Mouse (Mus musculus) hindbrain, embryonic 10.5 days (tissue): Measurements from ENCODE around the gene Trim50. TPM values are rescaled to one million over a fixed set of nuclear protein-coding genes. Genes with fewer than 3 reads are reported as not detected.

ENCODE experiments used
- DNase-seq: peaks from one replicate; pipeline ENCODE4 v3.0.0-alpha.2; 2017; ENCODE audit warnings: low spot score
- H3K27ac ChIP-seq: fragments of 300-500 bp; sonication (generic); 2 replicates; pipeline ENCODE4 v1.5.1; 2016; ENCODE audit warnings: mild to moderate bottlenecking, moderate library complexity
- H3K27me3 ChIP-seq: fragments of 300-500 bp; sonication (generic); 2 replicates; pipeline ENCODE4 v1.6.1; 2016; ENCODE audit warnings: mild to moderate bottlenecking; ENCODE audit not compliant: poor library complexity, insufficient read depth, severe bottlenecking
- H3K36me3 ChIP-seq: fragments of 300-500 bp; sonication (generic); 2 replicates; pipeline ENCODE4 v1.6.1; 2016; ENCODE audit warnings: mild to moderate bottlenecking, moderate library complexity
- H3K4me1 ChIP-seq: fragments of 300-500 bp; sonication (generic); replicated peaks from 2 replicates; pipeline ENCODE4 v1.6.1; 2016; ENCODE audit warnings: mild to moderate bottlenecking
- H3K4me3 ChIP-seq: fragments of 300-500 bp; sonication (generic); 2 replicates; pipeline ENCODE4 v1.5.1; 2016; ENCODE audit warnings: mild to moderate bottlenecking, moderate library complexity
- H3K9me3 ChIP-seq: fragments of 300-500 bp; sonication (generic); 2 replicates; pipeline ENCODE4 v1.6.1; 2016; ENCODE audit warnings: mild to moderate bottlenecking, moderate library complexity
- WGBS: fragments of 180-500 bp; shearing (Covaris S2); methylation state at CpG from one replicate; pipeline ENCODE4 v1.1.7; 2016; 5-methylcytosine and 5-hydroxymethylcytosine counted together
- polyA plus RNA-seq: library from polyadenylated mRNA; unstranded; fragments of >200 nt; fragmentation: Nextera tagmentation; extraction: Ambion mirVana; gene quantifications from 2 replicates; pipeline ENCODE4 v1.2.1, GENCODE M21; 2016

Trim50 gene
- polyA plus RNA-seq, 1 experiment from 2014 or later: 0.08 TPM

DNA sequence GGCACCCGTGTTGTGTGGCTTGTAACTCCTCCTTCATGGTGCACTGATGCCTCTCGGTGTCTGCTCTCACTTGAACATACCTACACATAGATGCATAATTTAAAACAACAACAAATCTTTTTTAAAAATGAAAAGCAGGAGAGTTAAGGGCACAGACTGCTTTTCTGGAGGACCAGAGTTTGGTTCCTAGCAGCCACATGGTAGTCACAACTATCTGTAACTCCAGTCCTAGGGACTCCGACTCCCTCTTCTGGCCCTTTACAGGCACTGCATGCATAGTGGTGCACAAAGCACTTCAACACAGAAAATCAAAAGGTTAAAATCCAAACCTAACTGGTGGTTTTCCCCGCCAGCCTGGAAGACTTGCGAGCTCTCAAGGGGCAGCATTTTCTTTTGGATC lies 20.5 kb downstream of the Trim50 start:
- Histone ChIP-seq H3K9me3 (peaks cover 6% of the 10 kb centered on the region; the same call in 1 of the 2 replicates), H3K27me3 (no peaks in the 10 kb centered on the region), H3K4me1 (peaks cover 20% of the 10 kb centered on the region), H3K36me3 (peaks cover 76% of the 10 kb centered on the region), H3K27ac (no peak overlapping the region), H3K4me3 (no peak overlapping the region)
- 93% methylated on average over 5 of the region's 5 CpGs for WGBS
- no peak for DNase-seq

DNA sequence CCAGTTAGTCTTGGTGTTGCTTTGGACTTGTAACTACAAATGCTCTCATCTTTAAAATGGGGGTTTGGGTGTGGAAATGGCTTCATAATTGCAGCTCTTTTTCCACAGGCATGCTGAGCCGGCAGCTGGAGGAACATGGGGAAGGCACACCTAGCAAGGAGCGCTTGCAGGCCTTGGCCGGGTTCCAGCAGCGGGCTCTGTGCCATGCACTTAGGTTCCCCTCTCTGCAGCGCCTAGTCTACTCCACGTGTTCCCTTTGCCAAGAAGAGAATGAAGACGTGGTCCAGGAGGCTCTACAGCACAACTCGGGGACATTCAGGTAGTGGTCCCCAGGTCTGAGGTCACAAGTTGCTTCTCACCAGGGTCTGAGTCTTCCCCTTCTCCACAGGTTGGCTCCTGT lies 22.1 kb downstream of the Trim50 start:
- Histone ChIP-seq H3K4me1 (peaks cover 12% of the 10 kb centered on the region), H3K27ac (no peak overlapping the region), H3K36me3 (peaks cover 92% of the 10 kb centered on the region), H3K9me3 (peaks cover 6% of the 10 kb centered on the region; the same call in 1 of the 2 replicates), H3K27me3 (no peaks in the 10 kb centered on the region), H3K4me3 (no peak overlapping the region)
- WGBS: 92% methylated on average over 8 of the region's 8 CpGs
- no peak for DNase-seq

DNA sequence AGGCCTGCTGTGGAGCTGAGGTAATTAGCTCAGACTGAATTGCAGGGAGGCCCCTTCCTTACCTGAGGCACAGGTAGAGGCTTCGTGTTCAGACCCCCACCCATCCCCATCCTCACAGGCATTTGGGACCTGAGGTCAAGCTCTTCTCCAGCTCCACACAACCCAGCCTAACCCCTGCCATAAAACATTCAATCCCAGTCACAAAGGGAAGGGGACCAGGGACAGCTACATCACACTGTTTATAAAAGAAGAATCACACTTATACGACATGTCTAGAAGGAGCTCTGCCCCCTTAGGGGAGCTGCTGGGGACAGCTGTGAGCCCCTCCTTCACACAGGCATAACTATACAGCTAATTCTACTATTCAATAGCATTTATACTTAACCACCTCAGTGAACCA lies 23.2 kb downstream of the Trim50 start:
- 74% methylated on average over 2 of the region's 2 CpGs for WGBS
- Histone ChIP-seq H3K4me1 (peaks cover under 1% of the 10 kb centered on the region; the same call in 1 of the 2 replicates), H3K27ac (no peak overlapping the region), H3K4me3 (no peak overlapping the region), H3K27me3 (no peaks in the 10 kb centered on the region), H3K36me3 (peaks cover 100% of the 10 kb centered on the region), H3K9me3 (peaks cover 6% of the 10 kb centered on the region; the same call in 1 of the 2 replicates)
- DNase-seq: no peak

DNA sequence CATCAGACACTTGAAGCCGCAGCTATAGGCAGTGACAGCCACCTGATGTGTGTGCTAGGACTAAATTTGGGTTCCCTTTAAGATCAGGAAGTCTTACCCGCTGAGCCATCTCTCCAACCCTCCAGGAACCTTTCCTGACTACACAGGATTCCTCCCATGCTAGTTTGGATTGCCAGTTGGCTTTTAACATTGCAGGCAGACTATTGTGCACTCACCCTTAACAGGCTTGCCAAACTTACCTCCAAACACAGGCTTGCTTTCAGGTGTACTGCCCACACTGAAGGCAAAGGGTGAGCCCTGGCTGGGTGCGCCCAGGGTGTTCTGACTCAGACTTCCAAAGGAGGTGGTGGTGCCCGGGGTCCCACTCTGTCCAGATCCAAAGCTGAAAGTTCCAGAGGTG lies 27.6 kb downstream of the Trim50 start:
- H3K36me3 ChIP-seq: peaks cover 100% of the 10 kb centered on the region
- H3K4me3 ChIP-seq: no peak overlapping the region
- DNase-seq: no peak
- H3K4me1 ChIP-seq: no peaks in the 10 kb centered on the region
- no peaks in the 10 kb centered on the region for H3K9me3 ChIP-seq
- WGBS: 96% methylated on average over 4 of the region's 4 CpGs
- no peak overlapping the region for H3K27ac ChIP-seq
- H3K27me3 ChIP-seq: no peaks in the 10 kb centered on the region

DNA sequence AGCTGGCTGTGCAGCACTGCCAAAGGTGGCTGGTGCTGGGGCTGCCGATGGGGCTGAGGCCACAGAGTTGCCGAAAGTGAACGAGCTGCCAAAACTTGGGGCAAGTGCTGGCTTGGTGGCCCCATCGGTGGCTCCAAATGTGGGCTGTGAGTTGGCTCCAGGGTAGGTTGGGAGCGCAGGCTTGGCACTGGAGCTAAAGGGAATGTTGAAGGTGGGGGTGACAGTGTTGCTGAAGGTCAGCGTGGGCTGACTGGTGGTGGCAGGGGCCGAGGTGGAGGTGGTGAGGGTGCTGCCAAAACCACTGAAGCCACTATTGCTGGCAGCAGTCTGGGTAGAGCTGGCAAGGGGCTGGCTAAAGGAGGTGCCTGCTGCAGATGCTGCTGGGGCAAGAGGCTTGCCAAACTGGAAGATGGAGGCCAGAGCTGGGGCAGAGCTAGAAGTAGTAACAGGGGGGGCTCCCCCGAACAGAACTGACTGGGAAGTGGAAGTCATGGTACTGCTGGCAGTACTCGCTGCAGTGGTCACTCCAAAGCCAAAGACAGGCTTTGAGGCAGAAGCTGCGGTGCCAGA lies 28.3 kb downstream of the Trim50 start:
- Histone ChIP-seq H3K4me1 (no peaks in the 10 kb centered on the region), H3K36me3 (peaks cover 100% of the 10 kb centered on the region), H3K27me3 (no peaks in the 10 kb centered on the region), H3K27ac (no peak overlapping the region), H3K4me3 (no peak overlapping the region), H3K9me3 (no peaks in the 10 kb centered on the region)
- 93% methylated on average over 10 of the region's 10 CpGs for WGBS
- DNase-seq: no peak

DNA sequence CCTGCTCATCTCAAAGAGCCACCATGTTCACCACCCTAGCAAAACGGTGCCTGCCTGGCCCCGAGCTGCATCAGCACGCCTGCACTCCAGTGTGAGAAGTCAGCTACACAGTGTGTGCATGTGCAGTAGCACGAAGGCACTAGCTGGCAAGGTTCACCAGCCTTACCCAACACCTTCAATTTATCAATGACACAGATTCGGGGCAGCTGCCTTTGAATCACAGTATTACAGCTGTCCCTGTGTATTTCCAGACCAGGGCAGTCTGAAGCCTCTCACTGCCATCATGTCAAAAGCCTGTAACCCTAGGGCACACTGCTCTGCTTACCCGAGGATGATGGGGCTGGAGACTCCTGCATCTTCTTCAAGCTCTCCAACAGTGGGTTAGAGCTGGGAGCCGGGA lies 29.7 kb downstream of the Trim50 start:
- no peaks in the 10 kb centered on the region for H3K4me1 ChIP-seq
- no peak for DNase-seq
- no peak overlapping the region for H3K4me3 ChIP-seq
- H3K27me3 ChIP-seq: no peaks in the 10 kb centered on the region
- no peak overlapping the region for H3K27ac ChIP-seq
- WGBS: 91% methylated on average over 7 of the region's 7 CpGs
- peaks cover 100% of the 10 kb centered on the region for H3K36me3 ChIP-seq
- no peaks in the 10 kb centered on the region for H3K9me3 ChIP-seq

DNA sequence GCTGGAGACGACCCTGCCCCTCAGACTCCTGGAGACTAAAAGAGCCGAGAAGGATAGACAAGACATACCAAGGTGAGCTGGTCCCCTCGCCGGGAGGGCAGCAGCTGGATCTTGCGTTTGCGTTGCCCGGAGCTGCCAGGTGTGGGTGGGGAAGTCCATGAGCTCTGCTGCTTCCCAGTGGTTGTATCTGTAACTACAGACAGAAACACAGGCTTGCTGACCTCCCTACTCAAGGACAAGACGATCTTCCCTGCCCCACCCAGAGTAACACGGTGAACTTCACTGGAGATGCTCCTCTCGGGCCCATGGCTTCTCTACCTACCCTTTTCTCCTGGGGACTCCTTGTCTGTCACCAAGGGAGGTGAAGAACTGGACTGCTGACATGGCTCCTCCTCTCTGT lies 30.7 kb downstream of the Trim50 start:
- Histone ChIP-seq H3K27ac (no peak overlapping the region), H3K9me3 (no peaks in the 10 kb centered on the region), H3K36me3 (peaks cover 100% of the 10 kb centered on the region), H3K4me1 (no peaks in the 10 kb centered on the region), H3K27me3 (no peaks in the 10 kb centered on the region), H3K4me3 (no peak overlapping the region)
- DNase-seq: no peak
- 90% methylated on average over 10 of the region's 10 CpGs for WGBS

DNA sequence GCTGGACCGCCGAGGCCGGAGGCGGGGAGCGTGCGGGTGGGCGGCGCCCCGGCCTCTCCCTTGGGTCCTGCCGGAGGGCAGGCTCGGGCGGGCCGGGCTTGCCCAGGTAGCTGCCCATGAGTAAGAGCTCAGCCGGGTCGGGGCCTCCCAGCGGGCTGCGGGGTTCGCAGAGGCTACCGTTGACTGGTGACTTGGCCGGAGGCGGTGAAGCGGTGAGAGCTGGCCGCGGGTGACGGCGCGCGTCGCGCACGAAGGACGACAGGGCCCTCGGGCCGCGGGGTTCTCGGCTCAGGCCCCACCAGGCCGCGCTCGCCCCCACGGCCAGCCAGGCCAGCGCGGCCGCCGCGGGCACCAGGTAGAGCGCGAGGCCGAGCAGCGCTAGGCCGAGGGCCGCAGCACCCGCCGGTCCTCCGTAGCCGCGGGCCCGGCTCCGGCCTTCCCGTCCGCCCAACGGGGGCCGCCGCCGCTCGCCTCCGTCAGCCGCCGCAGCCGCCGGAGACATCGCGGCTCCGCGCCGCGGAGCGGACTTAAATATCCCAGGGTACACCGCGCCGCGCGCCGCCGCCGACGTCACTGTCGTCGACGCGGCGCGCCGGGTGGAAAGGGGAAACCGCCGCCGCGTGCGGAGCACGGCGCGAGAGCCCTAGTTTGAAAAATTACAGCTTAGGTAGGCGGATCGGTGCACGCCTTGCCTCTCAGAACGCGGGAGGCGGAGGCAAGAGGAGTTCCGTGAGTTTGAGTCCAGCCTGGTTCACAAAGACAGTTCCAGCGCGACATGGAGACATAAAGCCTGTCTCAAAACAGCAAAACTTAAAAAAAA lies 41.1 kb downstream of the Trim50 start, which contains the start of gene Pom121:
Pom121 (minus strand) TSS at position 543 of the 820 bp plus-strand sequence.
- WGBS: under 1% methylated on average over 110 of the region's 110 CpGs
- no peaks in the 10 kb centered on the region for H3K27me3 ChIP-seq
- H3K36me3 ChIP-seq: peaks cover 33% of the 10 kb centered on the region
- H3K9me3 ChIP-seq: no peaks in the 10 kb centered on the region
- DNase-seq: peak; percentile 86
- peaks cover 24% of the 10 kb centered on the region for H3K4me1 ChIP-seq
- H3K4me3 ChIP-seq: peak within 1 kb of the TSS; percentile 72
- H3K27ac ChIP-seq: peak within 1 kb of the TSS; percentile 98

DNA sequence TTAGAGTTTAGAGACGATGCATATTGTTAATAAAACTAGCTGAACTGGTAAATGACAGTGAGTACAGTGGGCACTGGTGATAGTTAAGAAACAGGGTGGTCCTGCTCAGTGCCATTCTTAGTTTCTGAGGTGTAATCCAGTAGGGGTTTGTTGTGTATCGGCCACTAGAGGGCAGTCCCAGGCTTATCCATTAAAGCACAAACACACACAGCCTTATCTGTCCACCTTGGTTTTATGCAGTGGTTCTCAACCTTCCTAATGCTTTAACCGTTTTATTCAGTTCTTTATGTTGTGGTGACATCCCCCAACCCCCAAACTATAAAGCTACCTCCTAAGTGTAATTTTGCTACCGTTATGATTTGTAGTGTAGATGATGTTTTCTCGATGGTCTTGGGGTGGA lies 42.7 kb downstream of the Trim50 start:
- 49% methylated on average over 5 of the region's 5 CpGs for WGBS
- H3K4me3 ChIP-seq: no peak overlapping the region
- H3K4me1 ChIP-seq: peaks cover 24% of the 10 kb centered on the region
- H3K27ac ChIP-seq: no peak overlapping the region
- peaks cover 17% of the 10 kb centered on the region for H3K36me3 ChIP-seq
- DNase-seq: peak; percentile 45
- H3K27me3 ChIP-seq: no peaks in the 10 kb centered on the region
- H3K9me3 ChIP-seq: no peaks in the 10 kb centered on the region

DNA sequence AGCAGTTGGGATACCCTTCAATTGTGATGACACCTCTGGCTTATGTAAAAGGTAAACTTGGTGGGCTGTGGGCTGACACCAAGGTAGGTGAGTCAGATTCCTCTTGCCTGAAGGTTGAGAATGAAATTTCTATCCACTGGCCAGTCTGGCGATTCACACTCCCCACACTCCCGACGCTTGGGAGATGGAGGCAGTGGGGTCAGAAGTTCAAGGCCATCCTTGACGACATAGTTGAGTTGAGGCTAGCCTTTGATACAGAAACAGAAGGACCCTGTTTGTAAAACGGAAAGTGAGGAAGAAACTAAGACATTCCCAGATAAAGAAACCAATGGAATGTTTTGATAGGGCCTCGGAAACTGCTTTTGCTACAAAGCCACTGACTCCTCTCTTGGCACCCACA lies 46.3 kb downstream of the Trim50 start:
- no peak for DNase-seq
- no peaks in the 10 kb centered on the region for H3K36me3 ChIP-seq
- no peak overlapping the region for H3K27ac ChIP-seq

DNA sequence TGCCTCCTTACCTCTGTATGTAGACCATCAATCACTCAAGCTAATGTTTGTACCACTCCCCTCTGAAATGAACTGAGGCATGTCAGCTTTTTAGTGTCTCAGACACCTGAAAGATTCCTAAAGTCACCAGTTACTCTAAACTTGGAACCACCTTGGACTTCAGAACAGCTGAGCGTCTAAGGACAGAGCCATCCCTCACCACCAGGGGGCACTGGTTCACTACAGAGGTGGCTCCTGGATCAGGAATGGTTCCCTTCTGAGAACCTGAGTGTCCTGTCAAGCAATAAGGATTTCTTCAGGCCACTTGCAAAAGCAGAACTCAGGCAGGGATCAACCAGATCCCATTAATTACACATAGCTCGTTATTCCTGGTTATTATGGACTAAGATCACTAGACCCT lies 47.1 kb downstream of the Trim50 start:
- Histone ChIP-seq H3K4me1 (no peaks in the 10 kb centered on the region), H3K27ac (no peak overlapping the region), H3K27me3 (no peaks in the 10 kb centered on the region), H3K36me3 (no peaks in the 10 kb centered on the region), H3K4me3 (no peak overlapping the region), H3K9me3 (no peaks in the 10 kb centered on the region)
- peak; percentile 78 for DNase-seq
- WGBS: 5% methylated on average over 2 of the region's 2 CpGs

More for the DNA sequence above, 46.3 kb downstream of the Trim50 start:
- 71% methylated on average over 6 of the region's 6 CpGs for WGBS
- Histone ChIP-seq H3K27me3 (no peaks in the 10 kb centered on the region), H3K9me3 (no peaks in the 10 kb centered on the region), H3K4me1 (peaks cover 5% of the 10 kb centered on the region), H3K4me3 (no peak overlapping the region)

DNA sequence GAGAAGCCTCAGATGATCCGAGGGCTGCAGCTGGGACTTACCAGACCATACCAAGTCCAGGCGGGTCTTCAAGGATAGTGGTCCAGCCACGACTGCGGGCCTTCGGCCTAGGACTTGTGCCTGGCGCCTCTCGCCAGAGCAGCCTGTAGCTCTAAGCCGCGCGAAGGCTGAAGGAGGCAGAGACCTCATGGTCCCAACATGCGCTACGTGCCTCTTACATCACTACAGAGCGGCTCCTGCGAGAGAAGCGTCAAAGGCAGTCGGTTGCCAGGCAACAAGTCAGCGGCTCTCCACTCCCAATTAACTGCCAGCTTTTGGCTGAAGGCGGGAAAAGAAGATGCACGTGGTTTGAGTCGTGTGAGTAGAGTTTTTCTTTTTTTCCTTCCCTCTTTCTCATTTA lies 51.5 kb downstream of the Trim50 start:
- peak; percentile 53 for DNase-seq
- WGBS: 43% methylated on average over 20 of the region's 20 CpGs
- no peaks in the 10 kb centered on the region for H3K4me1 ChIP-seq
- H3K36me3 ChIP-seq: peaks cover 9% of the 10 kb centered on the region
- H3K9me3 ChIP-seq: no peaks in the 10 kb centered on the region
- H3K27me3 ChIP-seq: no peaks in the 10 kb centered on the region
- no peak overlapping the region for H3K4me3 ChIP-seq
- no peak overlapping the region for H3K27ac ChIP-seq

DNA sequence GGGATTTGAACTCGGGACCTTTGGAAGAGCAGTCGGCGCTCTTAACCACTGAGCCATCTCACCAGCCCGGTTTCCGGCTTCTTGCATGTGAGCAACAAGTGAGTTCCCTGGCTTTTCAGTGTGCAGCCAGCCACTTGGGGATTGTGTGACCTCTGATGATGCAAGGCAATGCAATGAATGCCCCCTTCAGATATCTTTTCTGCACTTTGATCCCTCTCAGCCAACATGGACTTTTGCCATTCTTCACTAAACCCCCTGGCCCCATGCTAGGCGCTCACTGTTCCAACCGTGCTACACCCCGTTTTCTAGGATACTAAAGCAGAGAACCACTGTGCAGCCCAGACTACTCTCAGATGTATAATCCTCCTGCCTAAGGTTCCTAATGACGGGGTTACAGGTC lies 52.3 kb downstream of the Trim50 start:
- no peaks in the 10 kb centered on the region for H3K4me1 ChIP-seq
- no peak overlapping the region for H3K27ac ChIP-seq
- no peak for DNase-seq
- H3K9me3 ChIP-seq: no peaks in the 10 kb centered on the region
- peaks cover 17% of the 10 kb centered on the region for H3K36me3 ChIP-seq
- H3K27me3 ChIP-seq: no peaks in the 10 kb centered on the region
- 86% methylated on average over 9 of the region's 9 CpGs for WGBS
- H3K4me3 ChIP-seq: no peak overlapping the region
